Mouse (Mus musculus) small intestine, adult 2 months (tissue): Measurements from ENCODE around the gene Zcchc9.

Experiments
- CTCF ChIP-seq: fragments of 200-500 bp; IDR thresholded peaks from 2 replicates; pipeline ENCODE4 v1.5.1; 2012; ENCODE audit warnings: low read depth, mild to moderate bottlenecking, control low read depth, inconsistent platforms, low read length, moderate library complexity, mixed read lengths; ENCODE audit not compliant: insufficient replicate concordance, insufficient read length; ENCODE audit errors: extremely low read depth
- POLR2A ChIP-seq: fragments of 200-500 bp; IDR thresholded peaks from 2 replicates; pipeline ENCODE4 v1.6.1; 2012; ENCODE audit warnings: low read depth, mild to moderate bottlenecking, control low read depth, inconsistent platforms, low read length, moderate library complexity

DNA sequence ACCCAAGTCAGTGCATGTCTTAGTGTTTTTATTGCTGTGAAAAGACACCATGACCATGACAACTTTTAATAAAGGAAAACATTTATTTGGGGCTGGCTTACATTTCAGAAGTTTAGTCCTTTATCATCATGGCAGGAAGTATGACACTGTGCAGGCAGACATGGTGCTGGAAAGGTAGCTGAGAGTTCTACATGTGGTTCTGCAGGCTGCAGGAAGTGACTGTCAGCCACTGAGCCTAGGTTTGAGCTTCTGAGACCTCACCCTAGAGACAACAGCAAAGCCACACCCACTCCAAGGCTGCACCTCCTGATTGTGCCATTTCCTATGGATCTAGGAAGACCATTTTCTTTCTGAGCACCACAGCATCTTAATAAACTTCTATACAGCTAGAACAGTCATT lies 20.4 kb upstream of the Zcchc9 start:
- TF ChIP-seq CTCF = no peak
- TF ChIP-seq POLR2A = no peak
